Comparison of ENCODE assay signal across 21 mouse cellular contexts in the genomic region with DNA sequence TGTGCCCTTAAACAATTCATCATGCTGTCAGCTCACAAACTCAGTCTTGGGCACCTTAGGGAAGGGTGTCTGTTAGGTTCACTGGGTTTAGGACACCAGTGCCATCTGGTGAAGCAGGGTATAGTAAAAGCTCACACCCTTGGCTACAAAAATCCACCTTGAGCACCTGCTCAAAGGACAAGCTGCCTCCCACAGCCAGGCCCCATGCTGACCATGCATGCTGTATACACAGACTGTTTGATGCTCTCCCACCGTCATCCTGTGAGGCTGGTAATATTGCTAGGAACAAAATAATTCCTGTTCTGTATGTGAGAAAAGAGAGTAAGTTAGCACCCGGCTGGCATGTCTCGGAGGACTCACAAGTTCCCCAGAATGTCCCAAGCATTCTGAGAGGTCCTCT.
DNase-seq lines count a peak whose midpoint lies in the region; ATAC-seq and TF ChIP-seq lines count a peak whose summit lies in the region.
"Had no signal": no experiment of that assay in that cellular context is flagged by ENCODE, and none has a peak within 500 bp of the region (broad histone marks: within the 10 kb centered on the region; RNA-seq: fewer than 3 reads in every experiment).

No protein-coding gene starts in this region.

- H3K9ac ChIP-seq in hindbrain, embryonic 11.5 days (ENCODE audit: low read depth, low read length) = no peak overlapping the region
- H3K9ac ChIP-seq in hindbrain, embryonic 13.5 days = no peak overlapping the region
- no peak overlapping the region for H3K9ac ChIP-seq in midbrain, postnatal 0 days (replicated peaks; ENCODE audit: low read length, poor library complexity, severe bottlenecking)
- no peak overlapping the region for H3K9ac ChIP-seq in midbrain, embryonic 16.5 days (ENCODE audit: low read depth, low read length)
- H3K9ac ChIP-seq in limb, embryonic 13.5 days = no peak overlapping the region
- H3K9ac ChIP-seq: forebrain, embryonic 13.5 days; limb, embryonic 15.5 days; liver, embryonic 15.5 days; midbrain, embryonic 12.5 days had no signal

- no peaks in the 10 kb centered on the region for H3K36me3 ChIP-seq in hindbrain, embryonic 11.5 days (ENCODE audit: control insufficient read depth, insufficient read depth, low read length)
- H3K36me3 ChIP-seq in hindbrain, embryonic 13.5 days = no peaks in the 10 kb centered on the region
- no peaks in the 10 kb centered on the region for H3K36me3 ChIP-seq in midbrain, postnatal 0 days (ENCODE audit: insufficient read depth, low read length)
- no peaks in the 10 kb centered on the region for H3K36me3 ChIP-seq in midbrain, embryonic 16.5 days (ENCODE audit: control insufficient read depth, insufficient read depth, low read length)
- no peaks in the 10 kb centered on the region for H3K36me3 ChIP-seq in limb, embryonic 13.5 days
- H3K36me3 ChIP-seq: heart, embryonic 10.5 days; limb, embryonic 15.5 days; liver, embryonic 15.5 days; midbrain, embryonic 12.5 days had no signal

- H3K9me3 ChIP-seq in hindbrain, embryonic 11.5 days (ENCODE audit: control insufficient read depth, low read length) = no peaks in the 10 kb centered on the region
- no peaks in the 10 kb centered on the region for H3K9me3 ChIP-seq in hindbrain, embryonic 13.5 days
- no peaks in the 10 kb centered on the region for H3K9me3 ChIP-seq in midbrain, postnatal 0 days (ENCODE audit: low read length)
- no peaks in the 10 kb centered on the region for H3K9me3 ChIP-seq in midbrain, embryonic 16.5 days (replicated peaks; ENCODE audit: control insufficient read depth, low read length, poor library complexity, severe bottlenecking)
- H3K9me3 ChIP-seq in limb, embryonic 13.5 days = no peaks in the 10 kb centered on the region
- H3K9me3 ChIP-seq: heart, embryonic 10.5 days; limb, embryonic 15.5 days; liver, embryonic 15.5 days; midbrain, embryonic 12.5 days had no signal

- TF ChIP-seq CTCF in midbrain, postnatal 0 days (IDR thresholded peaks at IDR 0.05) = peak; percentile 23; the same call in 1 of the 2 replicates

- 84% methylated on average over 3 of the region's 3 CpGs for WGBS in hindbrain, embryonic 11.5 days
- WGBS in hindbrain, embryonic 13.5 days = 77% methylated on average over 3 of the region's 3 CpGs
- WGBS in midbrain, postnatal 0 days = 69% methylated on average over 3 of the region's 3 CpGs
- 77% methylated on average over 3 of the region's 3 CpGs for WGBS in midbrain, embryonic 16.5 days
- 41% methylated on average over 3 of the region's 3 CpGs for WGBS in limb, embryonic 13.5 days

- H3K4me1 ChIP-seq in hindbrain, embryonic 11.5 days (replicated peaks; ENCODE audit: control insufficient read depth, insufficient read depth, low read length) = no peaks in the 10 kb centered on the region
- peaks cover 13% of the 10 kb centered on the region; the same call in 1 of the 2 replicates for H3K4me1 ChIP-seq in hindbrain, embryonic 13.5 days (replicated peaks)
- no peaks in the 10 kb centered on the region for H3K4me1 ChIP-seq in midbrain, postnatal 0 days (ENCODE audit: insufficient read depth, low read length)
- H3K4me1 ChIP-seq in midbrain, embryonic 16.5 days (ENCODE audit: control insufficient read depth, insufficient read depth, low read length) = peaks cover 5% of the 10 kb centered on the region; the same call in 1 of the 2 replicates
- H3K4me1 ChIP-seq in limb, embryonic 13.5 days = peaks cover 11% of the 10 kb centered on the region
- H3K4me1 ChIP-seq: forebrain, embryonic 13.5 days; liver, embryonic 15.5 days had no signal

- no peak for DNase-seq in hindbrain, embryonic 11.5 days (ENCODE audit: low spot score)
- no peak for DNase-seq in midbrain, postnatal 0 days (ENCODE audit: low spot score)
- DNase-seq in cerebellum, postnatal 14 days = peak; percentile 60 to 63
- DNase-seq in heart, adult 18-20 months = no peak
- no peak for DNase-seq in heart, adult 11 months
- DNase-seq: adrenal gland, postnatal 14 days; gastrocnemius, postnatal 25 days; kidney, adult 2 months; kidney, postnatal 25 days had no signal

- no peak overlapping the region for H3K4me2 ChIP-seq in hindbrain, embryonic 11.5 days (replicated peaks; ENCODE audit: low read depth, low read length)
- no peak overlapping the region for H3K4me2 ChIP-seq in hindbrain, embryonic 13.5 days
- H3K4me2 ChIP-seq in midbrain, postnatal 0 days (ENCODE audit: low read depth, low read length, poor library complexity, severe bottlenecking) = no peak overlapping the region
- H3K4me2 ChIP-seq in midbrain, embryonic 16.5 days (ENCODE audit: low read length) = no peak overlapping the region
- H3K4me2 ChIP-seq in limb, embryonic 13.5 days (replicated peaks) = no peak overlapping the region; the same call in 1 of the 2 replicates
- H3K4me2 ChIP-seq: forebrain, embryonic 13.5 days; limb, embryonic 15.5 days; liver, embryonic 15.5 days; midbrain, embryonic 12.5 days had no signal

- no peak overlapping the region for H3K4me3 ChIP-seq in hindbrain, embryonic 11.5 days (ENCODE audit: low read depth, low read length)
- H3K4me3 ChIP-seq in hindbrain, embryonic 13.5 days = no peak overlapping the region
- H3K4me3 ChIP-seq in midbrain, postnatal 0 days (ENCODE audit: low read depth, low read length) = no peak overlapping the region
- no peak overlapping the region for H3K4me3 ChIP-seq in midbrain, embryonic 16.5 days (ENCODE audit: low read depth, low read length)
- H3K4me3 ChIP-seq in limb, embryonic 13.5 days = no peak overlapping the region
- H3K4me3 ChIP-seq: forebrain, embryonic 13.5 days; heart, embryonic 10.5 days; limb, embryonic 15.5 days; liver, embryonic 15.5 days; midbrain, embryonic 12.5 days had no signal

- ATAC-seq in hindbrain, embryonic 11.5 days (ENCODE audit: low FRiP score) = 0 out of 2 replicates have a peak, but pooled peaks have one; percentile 39
- no peak for ATAC-seq in hindbrain, embryonic 13.5 days (ENCODE audit: low FRiP score)
- no peak for ATAC-seq in midbrain, postnatal 0 days (ENCODE audit: low FRiP score)
- ATAC-seq in midbrain, embryonic 16.5 days = no peak
- peak; percentile 6; the same call in 1 of the 2 replicates for ATAC-seq in limb, embryonic 13.5 days (ENCODE audit: low FRiP score, low read depth)
- ATAC-seq: CD4-positive, CD25-positive, alpha-beta regulatory T cell, adult 4 months; forebrain, embryonic 13.5 days; inflammation-experienced regulatory T-cells, adult 6 months; Patski had no signal

- no peaks in the 10 kb centered on the region for H3K27me3 ChIP-seq in hindbrain, embryonic 11.5 days (ENCODE audit: control insufficient read depth, insufficient read depth, low read length)
- H3K27me3 ChIP-seq in hindbrain, embryonic 13.5 days = no peaks in the 10 kb centered on the region
- H3K27me3 ChIP-seq in midbrain, postnatal 0 days (ENCODE audit: insufficient read depth, low read length) = no peaks in the 10 kb centered on the region
- no peaks in the 10 kb centered on the region for H3K27me3 ChIP-seq in midbrain, embryonic 16.5 days (ENCODE audit: control insufficient read depth, insufficient read depth, low read depth, low read length)
- H3K27me3 ChIP-seq in limb, embryonic 13.5 days = peaks cover 6% of the 10 kb centered on the region
- H3K27me3 ChIP-seq: forebrain, embryonic 13.5 days; limb, embryonic 15.5 days; liver, embryonic 15.5 days; midbrain, embryonic 12.5 days; Patski had no signal

- no peak overlapping the region for H3K27ac ChIP-seq in hindbrain, embryonic 11.5 days (ENCODE audit: low read depth, low read length)
- no peak overlapping the region for H3K27ac ChIP-seq in hindbrain, embryonic 13.5 days
- H3K27ac ChIP-seq in midbrain, postnatal 0 days (ENCODE audit: low read depth, low read length) = no peak overlapping the region
- no peak overlapping the region for H3K27ac ChIP-seq in midbrain, embryonic 16.5 days (ENCODE audit: low read length)
- H3K27ac ChIP-seq in limb, embryonic 13.5 days = no peak overlapping the region
- H3K27ac ChIP-seq: forebrain, embryonic 13.5 days; heart, embryonic 10.5 days; limb, embryonic 15.5 days; liver, embryonic 15.5 days; macrophage; midbrain, embryonic 12.5 days had no signal

Comparison
In these comparisons a context has a peak if more than half of its experiments do, and no peak if none do; other contexts are left out.
1. ATAC-seq: peak in hindbrain, embryonic 11.5 days (single experiment) and limb, embryonic 13.5 days (single experiment); none in hindbrain, embryonic 13.5 days (single experiment), midbrain, postnatal 0 days (single experiment) and midbrain, embryonic 16.5 days (single experiment).
2. DNase-seq: peak in cerebellum, postnatal 14 days (2 of 2); none in hindbrain, embryonic 11.5 days (single experiment), midbrain, postnatal 0 days (single experiment), heart, adult 18-20 months (0 of 2) and heart, adult 11 months (single experiment).